Mouse (Mus musculus) kidney, postnatal 0 days (tissue): ENCODE results near the gene Gm20388. TPM values are rescaled to one million over a fixed set of nuclear protein-coding genes. Genes with fewer than 3 reads are reported as not detected.

ENCODE experiments used
- ATAC-seq: fragments of 200-750 bp; cut with Nextera tagmentation; replicated peaks from 2 replicates; pipeline ENCODE4 v1.8.0; 2017; ENCODE audit warnings: low read depth, moderate number of reproducible peaks, moderate TSS enrichment, moderate library complexity; ENCODE audit not compliant: low FRiP score
- DNase-seq: peaks from one replicate; pipeline ENCODE4 v3.0.0-alpha.2; 2016; ENCODE audit warnings: low spot score
- H3K27ac ChIP-seq: fragments of 300-500 bp; sonication (generic); 2 replicates; pipeline ENCODE4 v1.5.1; 2014; ENCODE audit warnings: mild to moderate bottlenecking
- H3K27me3 ChIP-seq: fragments of 300-500 bp; sonication (generic); 2 replicates; pipeline ENCODE4 v1.6.1; 2014; ENCODE audit warnings: low read length, mixed read lengths; ENCODE audit not compliant: insufficient read depth
- H3K36me3 ChIP-seq: fragments of 300-500 bp; sonication (generic); 2 replicates; pipeline ENCODE4 v1.6.1; 2014; ENCODE audit warnings: low read length, mixed read lengths; ENCODE audit not compliant: insufficient read depth
- H3K4me1 ChIP-seq: fragments of 300-500 bp; sonication (generic); replicated peaks from 2 replicates; pipeline ENCODE4 v1.6.1; 2014; ENCODE audit warnings: antibody characterized with exemption, low read length, mixed read lengths; ENCODE audit not compliant: insufficient read depth
- H3K4me2 ChIP-seq: fragments of 300-500 bp; sonication (generic); 2 replicates; pipeline ENCODE4 v1.6.1; 2014; ENCODE audit warnings: mild to moderate bottlenecking, low read length, moderate library complexity, mixed read lengths
- H3K4me3 ChIP-seq: fragments of 300-500 bp; sonication (generic); replicated peaks from 2 replicates; pipeline ENCODE4 v1.5.1; 2014; ENCODE audit warnings: low read depth, low read length
- H3K9ac ChIP-seq: fragments of 300-500 bp; sonication (generic); 2 replicates; pipeline ENCODE4 v1.6.1; 2014; ENCODE audit warnings: low read depth, low read length
- H3K9me3 ChIP-seq: fragments of 300-500 bp; sonication (generic); replicated peaks from 2 replicates; pipeline ENCODE4 v1.6.1; 2016; ENCODE audit warnings: low read length, inconsistent platforms, mixed read lengths
- CTCF ChIP-seq: IDR thresholded peaks from 2 replicates; pipeline ENCODE4 v1.5.1; 2016; ENCODE audit warnings: antibody characterized with exemption, low read depth, mild to moderate bottlenecking, moderate library complexity
- WGBS: fragments of 180-500 bp; shearing (Covaris S2); extraction: QIAGEN DNeasy Blood & Tissue Kit; methylation state at CpG from one replicate; pipeline ENCODE4 v1.1.7; 2014; 5-methylcytosine and 5-hydroxymethylcytosine counted together
- polyA plus RNA-seq: library from polyadenylated mRNA; unstranded; fragments of >200 nt; fragmentation: Nextera tagmentation; extraction: Ambion mirVana; gene quantifications from 2 replicates; pipeline ENCODE4 v1.2.1, GENCODE M21; 2015

Gene Gm20388
- polyA plus RNA-seq, 1 experiment from 2014 or later: not detected

DNA sequence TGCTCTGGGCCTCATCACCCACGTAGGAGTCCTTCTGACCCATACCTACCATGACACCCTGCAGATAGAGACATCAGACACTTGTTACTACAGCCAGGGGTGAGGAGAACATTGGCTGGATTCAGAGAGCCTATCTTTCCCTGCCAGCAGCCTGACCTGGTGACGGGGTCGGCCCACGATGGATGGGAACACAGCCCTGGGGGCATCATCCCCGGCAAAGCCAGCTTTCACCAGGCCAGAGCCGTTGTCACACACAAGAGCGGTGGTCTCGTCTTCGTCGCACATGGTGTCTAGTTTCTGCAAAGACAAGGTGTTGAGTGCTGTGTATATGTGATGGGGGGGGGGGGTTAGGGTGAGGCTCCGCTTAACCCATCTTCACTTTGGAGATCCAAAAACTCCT lies 3982.8 kb downstream of the Gm20388 start:
- TF ChIP-seq CTCF: no peak
- DNase-seq (no peak), ATAC-seq (no peak)
- no peaks in the 10 kb centered on the region for H3K36me3 ChIP-seq
- no peaks in the 10 kb centered on the region for H3K9me3 ChIP-seq
- no peak overlapping the region for H3K4me2 ChIP-seq
- no peak overlapping the region for H3K4me3 ChIP-seq
- peaks cover 38% of the 10 kb centered on the region for H3K27me3 ChIP-seq
- H3K4me1 ChIP-seq: no peaks in the 10 kb centered on the region
- WGBS: 76% methylated on average over 11 of the region's 11 CpGs
- H3K27ac ChIP-seq: no peak overlapping the region
- no peak overlapping the region for H3K9ac ChIP-seq

GRCm38 (mm10) chr8:123894502-123895097 lies 3984.0 kb downstream of the Gm20388 start, which contains the start of gene Acta1:
Gene Acta1 (minus strand): TSS chr8:123894751.
- whole genome bisulfite sequencing: 14% methylated on average over 15 of the region's 15 CpGs
- no peak for ATAC-seq

GRCm38 (mm10) chr8:123895230-123895629 lies 3984.6 kb downstream of the Gm20388 start:
- 76% methylated on average over 4 of the region's 4 CpGs for WGBS
- DNase-seq (no peak), ATAC-seq (no peak)
- Histone ChIP-seq H3K4me2 (no peak overlapping the region), H3K4me3 (no peak overlapping the region), H3K4me1 (no peaks in the 10 kb centered on the region), H3K9me3 (no peaks in the 10 kb centered on the region), H3K27me3 (peaks cover 38% of the 10 kb centered on the region), H3K27ac (no peak overlapping the region), H3K36me3 (no peaks in the 10 kb centered on the region), H3K9ac (no peak overlapping the region)
- no peak for TF ChIP-seq CTCF

More at GRCm38 (mm10) chr8:123894502-123895097, 3984.0 kb downstream of the Gm20388 start, which contains the start of gene Acta1:
- Histone ChIP-seq H3K27me3 (peaks cover 38% of the 10 kb centered on the region), H3K36me3 (no peaks in the 10 kb centered on the region), H3K4me1 (no peaks in the 10 kb centered on the region), H3K4me3 (no peak within 1 kb of the TSS), H3K27ac (no peak within 1 kb of the TSS), H3K9ac (no peak within 1 kb of the TSS), H3K9me3 (no peaks in the 10 kb centered on the region), H3K4me2 (no peak within 1 kb of the TSS)
- TF ChIP-seq CTCF: no peak
- DNase-seq: no peak

GRCm38 (mm10) chr8:123895680-123896365 lies 3985.2 kb downstream of the Gm20388 start:
- Histone ChIP-seq H3K27me3 (peaks cover 32% of the 10 kb centered on the region), H3K36me3 (0 out of 2 replicates have a peak, but pooled peaks cover 1% of the 10 kb centered on the region), H3K27ac (no peak overlapping the region), H3K9me3 (no peaks in the 10 kb centered on the region), H3K9ac (no peak overlapping the region), H3K4me3 (no peak overlapping the region), H3K4me1 (no peaks in the 10 kb centered on the region), H3K4me2 (no peak overlapping the region)
- no peak for TF ChIP-seq CTCF
- no peak for DNase-seq
- 76% methylated on average over 9 of the region's 9 CpGs for WGBS
- ATAC-seq: no peak

- H3K27me3 ChIP-seq: peaks cover 29% of the 10 kb centered on the region
- H3K4me3 ChIP-seq: no peak overlapping the region
- no peak for DNase-seq
- ATAC-seq: no peak
- WGBS: 62% methylated on average over 14 of the region's 14 CpGs
- H3K27ac ChIP-seq: no peak overlapping the region
- no peak overlapping the region for H3K4me2 ChIP-seq
- no peaks in the 10 kb centered on the region for H3K9me3 ChIP-seq
- 0 out of 2 replicates have a peak, but pooled peaks cover 2% of the 10 kb centered on the region for H3K36me3 ChIP-seq
- no peaks in the 10 kb centered on the region for H3K4me1 ChIP-seq
- H3K9ac ChIP-seq: no peak overlapping the region
- no peak for TF ChIP-seq CTCF
Measured at GRCm38 (mm10) chr8:123896366-123896761, 3985.7 kb downstream of the Gm20388 start.

DNA sequence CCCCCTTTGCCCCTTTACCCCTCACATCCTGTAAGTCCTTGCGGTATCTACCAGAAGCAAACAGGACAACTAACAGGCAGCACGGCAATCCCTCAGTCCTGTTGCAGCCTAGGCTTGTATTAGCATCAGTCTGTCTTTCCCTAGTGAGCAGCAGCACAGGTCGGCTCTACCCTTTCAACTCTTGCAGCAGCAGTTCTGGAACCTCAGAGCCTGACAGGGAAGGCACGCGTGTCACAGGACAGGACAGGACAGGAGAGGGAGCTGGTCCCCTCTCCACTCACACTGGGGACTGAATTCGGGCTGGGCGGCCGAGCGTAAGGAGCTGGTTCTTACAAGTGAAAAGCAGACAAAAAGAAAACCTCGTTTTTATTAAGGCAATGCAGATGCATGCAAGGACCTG lies 3986.1 kb downstream of the Gm20388 start:
- WGBS: 51% methylated on average over 10 of the region's 10 CpGs

More for the DNA sequence above, 3986.1 kb downstream of the Gm20388 start:
- no peak overlapping the region for H3K27ac ChIP-seq
- no peak overlapping the region for H3K4me2 ChIP-seq
- 0 out of 2 replicates have a peak, but pooled peaks cover 4% of the 10 kb centered on the region for H3K36me3 ChIP-seq
- no peaks in the 10 kb centered on the region for H3K4me1 ChIP-seq
- DNase-seq (no peak), ATAC-seq (no peak)
- peaks cover 25% of the 10 kb centered on the region for H3K27me3 ChIP-seq
- no peak overlapping the region for H3K9ac ChIP-seq
- H3K4me3 ChIP-seq: no peak overlapping the region
- no peaks in the 10 kb centered on the region for H3K9me3 ChIP-seq
- no peak for TF ChIP-seq CTCF
